Mouse (Mus musculus): ENCODE data around the gene Cd2bp2.

DNA sequence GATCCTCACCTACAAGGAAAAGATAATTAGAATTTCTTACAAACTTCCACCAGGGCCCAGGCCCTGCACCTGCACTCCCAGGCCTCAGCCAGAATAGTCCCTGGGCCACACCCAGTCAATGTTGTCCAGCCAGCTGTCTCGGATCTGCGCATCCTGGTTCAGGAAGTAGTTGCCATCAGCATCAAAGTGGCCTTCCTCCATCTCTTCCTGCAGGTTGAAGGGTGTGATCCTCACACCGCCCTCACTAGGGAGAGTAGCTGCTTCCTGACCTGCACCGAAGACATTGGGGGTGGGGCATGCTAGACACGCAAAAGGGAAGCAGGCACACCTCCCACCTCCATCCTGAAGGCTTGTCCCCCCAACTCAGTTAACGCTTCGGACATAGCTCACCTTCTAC, 1.2 kb downstream of the Cd2bp2 start:
- TF ChIP-seq CTCF (IDR thresholded peaks at IDR 0.05; ENCODE audit: low read depth, low read length): no peak
- no peak for TF ChIP-seq POLR2A (IDR thresholded peaks at IDR 0.05; ENCODE audit: borderline replicate concordance, low read depth, low read length)
